Comparison of ENCODE assay signal across 8 mouse cellular contexts in genomic region chr2:68366091-68366896, GRCm38 (mm10).
DNase-seq lines count a peak whose midpoint lies in the region; ATAC-seq and TF ChIP-seq lines count a peak whose summit lies in the region.

No protein-coding gene starts in this region.

- TF ChIP-seq CTCF in cerebellum, adult 2 months (IDR thresholded peaks at IDR 0.05; ENCODE audit: borderline replicate concordance, insufficient read depth, low read depth, low read length) = no peak

- peaks cover 0 to 12% of the 10 kb centered on the region in 2 experiments; a peak in 3 of 4 replicates for H3K4me1 ChIP-seq in ES-E14 (ENCODE audit: control insufficient read depth in 2 of 2, insufficient read depth in 2 of 2, low read length in 2 of 2, poor library complexity in 1 of 2)
- peaks cover 56% of the 10 kb centered on the region for H3K4me1 ChIP-seq in hindbrain, embryonic 12.5 days
- H3K4me1 ChIP-seq in midbrain, embryonic 12.5 days = peaks cover 64% of the 10 kb centered on the region
- H3K4me1 ChIP-seq in cerebellum, adult 2 months (ENCODE audit: control insufficient read depth, insufficient read depth, low read length) = peaks cover 14% of the 10 kb centered on the region

- H3K9ac ChIP-seq in ES-E14 (ENCODE audit: insufficient read depth, low read depth, low read length, poor library complexity, severe bottlenecking) = no peak overlapping the region
- H3K9ac ChIP-seq in hindbrain, embryonic 12.5 days = peak overlapping the region; percentile 35; the same call in 1 of the 2 replicates
- H3K9ac ChIP-seq in midbrain, embryonic 12.5 days (replicated peaks) = peak overlapping the region; percentile 47; the same call in 1 of the 2 replicates

- H3K27me3 ChIP-seq in hindbrain, embryonic 12.5 days = no peaks in the 10 kb centered on the region
- no peaks in the 10 kb centered on the region for H3K27me3 ChIP-seq in midbrain, embryonic 12.5 days
- H3K27me3 ChIP-seq in cerebellum, adult 2 months (ENCODE audit: control insufficient read depth, insufficient read depth, low read length) = no peaks in the 10 kb centered on the region

- peak overlapping the region; percentile 54 for H3K4me2 ChIP-seq in hindbrain, embryonic 12.5 days (replicated peaks)
- H3K4me2 ChIP-seq in midbrain, embryonic 12.5 days (replicated peaks) = peak overlapping the region; percentile 57

- peak; percentile 47 for ATAC-seq in CD4-positive, CD25-positive, alpha-beta regulatory T cell, adult 4 months
- peak; percentile 51 for ATAC-seq in hindbrain, embryonic 12.5 days (ENCODE audit: low FRiP score)
- peak; percentile 67 for ATAC-seq in midbrain, embryonic 12.5 days (ENCODE audit: low FRiP score, low read depth)
- ATAC-seq in monocyte, adult 5-6 weeks (replicated peaks; ENCODE audit: insufficient number of reproducible peaks, low FRiP score, low TSS enrichment, poor library complexity, severe bottlenecking) = no peak

- H3K4me3 ChIP-seq in ES-E14 (ENCODE audit: insufficient read depth in 1 of 2, low read depth in 1 of 2, low read length in 2 of 2, poor library complexity in 1 of 2, severe bottlenecking in 1 of 2) = peak overlapping the region in 1 of 2 experiments; percentile 35; a peak in 1 of 4 replicates
- peak overlapping the region; percentile 21 for H3K4me3 ChIP-seq in hindbrain, embryonic 12.5 days
- H3K4me3 ChIP-seq in midbrain, embryonic 12.5 days = peak overlapping the region; percentile 30
- H3K4me3 ChIP-seq in cerebellum, adult 2 months (replicated peaks; ENCODE audit: insufficient read depth, low read depth, low read length) = no peak overlapping the region

- 4% methylated on average over 18 of the region's 18 CpGs for WGBS in hindbrain, embryonic 12.5 days
- 3% methylated on average over 18 of the region's 18 CpGs for WGBS in midbrain, embryonic 12.5 days
- WGBS in cerebellum, adult 2 months = 76% methylated on average over 18 of the region's 18 CpGs

- no peaks in the 10 kb centered on the region for H3K9me3 ChIP-seq in ES-E14 (ENCODE audit: control insufficient read depth, insufficient read depth, low read depth, low read length)
- no peaks in the 10 kb centered on the region for H3K9me3 ChIP-seq in hindbrain, embryonic 12.5 days (replicated peaks)
- no peaks in the 10 kb centered on the region for H3K9me3 ChIP-seq in midbrain, embryonic 12.5 days

- no peak overlapping the region for H3K27ac ChIP-seq in ES-E14 (ENCODE audit: insufficient read depth, low read depth, low read length, poor library complexity, severe bottlenecking)
- peak overlapping the region; percentile 85 for H3K27ac ChIP-seq in hindbrain, embryonic 12.5 days
- H3K27ac ChIP-seq in midbrain, embryonic 12.5 days (replicated peaks) = peak overlapping the region; percentile 87
- no peak overlapping the region for H3K27ac ChIP-seq in cerebellum, adult 2 months (ENCODE audit: insufficient read depth, low read length)

- no peaks in the 10 kb centered on the region for H3K36me3 ChIP-seq in ES-E14 (ENCODE audit: control insufficient read depth, insufficient read depth, low read length, poor library complexity, severe bottlenecking)
- no peaks in the 10 kb centered on the region for H3K36me3 ChIP-seq in hindbrain, embryonic 12.5 days
- no peaks in the 10 kb centered on the region for H3K36me3 ChIP-seq in midbrain, embryonic 12.5 days

- peak; percentile 41 for DNase-seq in ES-E14 (ENCODE audit: low read depth, low spot score)
- no peak for DNase-seq in cerebellum, adult 2 months
- no peak for DNase-seq in spleen, postnatal 10 days (ENCODE audit: low spot score in 2 of 2)
- no peak for DNase-seq in adrenal gland, postnatal 10 days

- in situ Hi-C loops in ES-E14 (cut with MboI; ENCODE audit: low sequenced_read_pairs in 2 of 2, unreplicated experiment in 2 of 2) = no loop called here

- TF ChIP-seq POLR2A in cerebellum, adult 2 months (IDR thresholded peaks at IDR 0.05; ENCODE audit: borderline replicate concordance, insufficient read depth, low read length) = no peak

TF ChIP-seq in ES-E14, 5 proteins besides CTCF, POLR2A, EP300 and RAD21:
- no peak for TF ChIP-seq ZNF384 (IDR thresholded peaks at IDR 0.05; ENCODE audit: low read depth, low read length)
- peak; percentile 98 for TF ChIP-seq MAFK (IDR thresholded peaks at IDR 0.05; ENCODE audit: insufficient read depth, low read depth, low read length)

Comparison
In these comparisons a context has a peak if more than half of its experiments do, and no peak if none do; other contexts are left out.
1. H3K27ac ChIP-seq: peak in hindbrain, embryonic 12.5 days (single experiment) and midbrain, embryonic 12.5 days (single experiment); none in ES-E14 (single experiment) and cerebellum, adult 2 months (single experiment).